Comparison of ENCODE assay signal across 15 mouse cellular contexts in genomic region chr15:95492201-95492600, GRCm38 (mm10). TPM values are rescaled to one million over a fixed set of nuclear protein-coding genes. Genes with fewer than 3 reads are reported as not detected.
A peak's percentile ranks its signal among the peaks of the same experiment; 100 is the strongest.
DNase-seq lines count a peak whose midpoint lies in the region; ATAC-seq and TF ChIP-seq lines count a peak whose summit lies in the region.
"Had no signal": no experiment of that assay in that cellular context is flagged by ENCODE, and none has a peak within 500 bp of the region (broad histone marks: within the 10 kb centered on the region; RNA-seq: fewer than 3 reads in every experiment).

No protein-coding gene starts in this region.

- WGBS in heart, embryonic 11.5 days (ENCODE audit: insufficient replicate concordance): 62% methylated on average over 5 of the region's 5 CpGs

- H3K27me3 ChIP-seq in heart, embryonic 11.5 days (ENCODE audit: control insufficient read depth, insufficient read depth, low read length): no peaks in the 10 kb centered on the region
- H3K27me3 ChIP-seq: embryonic facial prominence, embryonic 12.5 days; heart, embryonic 15.5 days; hindbrain, embryonic 15.5 days; kidney, embryonic 15.5 days had no signal

- no peak overlapping the region for H3K9ac ChIP-seq in heart, embryonic 11.5 days (ENCODE audit: low read depth, low read length)
- H3K9ac ChIP-seq: embryonic facial prominence, embryonic 12.5 days; heart, embryonic 15.5 days; hindbrain, embryonic 15.5 days; kidney, embryonic 15.5 days had no signal

- TF ChIP-seq POLR2A in brain, embryonic 14.5 days (IDR thresholded peaks at IDR 0.05; ENCODE audit: borderline replicate concordance, extremely low read depth, insufficient read depth, insufficient read length, poor library complexity, severe bottlenecking): no peak

- H3K4me1 ChIP-seq in heart, embryonic 11.5 days (ENCODE audit: control insufficient read depth, insufficient read depth, low read length): no peaks in the 10 kb centered on the region
- H3K4me1 ChIP-seq: embryonic facial prominence, embryonic 12.5 days; heart, embryonic 15.5 days; kidney, embryonic 15.5 days had no signal

- no peak for TF ChIP-seq CTCF in brain, embryonic 14.5 days (IDR thresholded peaks at IDR 0.05; ENCODE audit: borderline replicate concordance, extremely low read depth, insufficient read depth, insufficient read length)

- no peak overlapping the region for H3K4me2 ChIP-seq in heart, embryonic 11.5 days
- H3K4me2 ChIP-seq: embryonic facial prominence, embryonic 12.5 days; heart, embryonic 15.5 days; hindbrain, embryonic 15.5 days; kidney, embryonic 15.5 days had no signal

- H3K4me3 ChIP-seq in heart, embryonic 11.5 days (ENCODE audit: low read depth, low read length): no peak overlapping the region
- H3K4me3 ChIP-seq: embryonic facial prominence, embryonic 12.5 days; heart, embryonic 15.5 days; hindbrain, embryonic 15.5 days; kidney, embryonic 15.5 days had no signal

- no peak for DNase-seq in frontal cortex, postnatal 25 days (ENCODE audit: low spot score in 2 of 2)
- peak; percentile 68 for DNase-seq in brain, embryonic 14.5 days (ENCODE audit: low read depth)
- peak; percentile 59 to 67 for DNase-seq in cerebellum, postnatal 14 days
- peak; percentile 32 to 75 for DNase-seq in left cerebral cortex, adult 9 months (ENCODE audit: low spot score in 2 of 2)
- no peak for DNase-seq in natural killer cell, adult 2 months (ENCODE audit: low spot score in 2 of 2)
- DNase-seq in lung, postnatal 14 days: no peak
- DNase-seq: B cell, adult 2 months; thymus, adult 2 months had no signal

- no peaks in the 10 kb centered on the region for H3K36me3 ChIP-seq in heart, embryonic 11.5 days (ENCODE audit: control insufficient read depth, insufficient read depth, low read length)
- H3K36me3 ChIP-seq: embryonic facial prominence, embryonic 12.5 days; G1E; heart, embryonic 15.5 days; hindbrain, embryonic 15.5 days; kidney, embryonic 15.5 days had no signal

- no peak overlapping the region for H3K27ac ChIP-seq in heart, embryonic 11.5 days (ENCODE audit: low read depth, low read length)
- H3K27ac ChIP-seq: embryonic facial prominence, embryonic 12.5 days; heart, embryonic 15.5 days; hindbrain, embryonic 15.5 days; kidney, embryonic 15.5 days had no signal

- peak; percentile 59 for ATAC-seq in frontal cortex, adult (ENCODE audit: low TSS enrichment)
- ATAC-seq in heart, embryonic 11.5 days (replicated peaks; ENCODE audit: insufficient number of reproducible peaks, low FRiP score, low TSS enrichment): no peak

- no peaks in the 10 kb centered on the region for H3K9me3 ChIP-seq in heart, embryonic 11.5 days (replicated peaks; ENCODE audit: control insufficient read depth, low read length)
- H3K9me3 ChIP-seq: embryonic facial prominence, embryonic 12.5 days; heart, embryonic 15.5 days; hindbrain, embryonic 15.5 days; kidney, embryonic 15.5 days had no signal

RNA-seq across cellular contexts. Expression of gene Nell2, which starts 36.2 kb away (rescaled TPM):
- 125 and 168 TPM in 2 replicates for polyA plus RNA-seq in brain, embryonic 14.5 days (2012; rRNA removed)
- polyA plus RNA-seq in heart, embryonic 11.5 days (2014; fragmentation: Nextera tagmentation; extraction: Ambion mirVana): 0.49 and 1.3 TPM in 2 replicates
- polyA plus RNA-seq: G1E had no signal

Comparison
In these comparisons a context has a peak if more than half of its experiments do, and no peak if none do; other contexts are left out.
1. DNase-seq: peak in brain, embryonic 14.5 days (single experiment), cerebellum, postnatal 14 days (2 of 2) and left cerebral cortex, adult 9 months (2 of 2); none in frontal cortex, postnatal 25 days (0 of 2), natural killer cell, adult 2 months (0 of 2) and lung, postnatal 14 days (single experiment).
2. RNA of gene Nell2, which starts 36.2 kb away (polyA plus RNA-seq): 125 to 168 TPM in brain, embryonic 14.5 days; 0.49 to 1.3 TPM in heart, embryonic 11.5 days; every median in the first group is over 10 times any median in the second.